Mouse (Mus musculus) liver, embryonic 13.5 days (tissue): ENCODE measurements around the gene Saa4. TPM values are rescaled to one million over a fixed set of nuclear protein-coding genes. Genes with fewer than 3 reads are reported as not detected.
"Not testable (repeated sequence)": the region's sequence is repeated elsewhere in the genome, so short reads cannot be mapped to it uniquely, and the experiment has no call there.

Source experiments
- ATAC-seq: fragments of 200-750 bp; cut with Nextera tagmentation; 2 replicates; pipeline ENCODE4 v1.8.0; 2017; ENCODE audit warnings: low read depth, mild to moderate bottlenecking, moderate number of reproducible peaks, moderate library complexity
- DNase-seq: peaks from one replicate; pipeline ENCODE4 v3.0.0; 2022
- H3K27ac ChIP-seq: fragments of 300-500 bp; sonication (generic); 2 replicates; pipeline ENCODE4 v1.5.1; 2015; ENCODE audit warnings: moderate library complexity, mild to moderate bottlenecking, inconsistent platforms
- H3K27me3 ChIP-seq: fragments of 300-500 bp; sonication (generic); 2 replicates; pipeline ENCODE4 v1.6.1; 2015; ENCODE audit warnings: mild to moderate bottlenecking, inconsistent platforms
- H3K36me3 ChIP-seq: fragments of 300-500 bp; sonication (generic); 2 replicates; pipeline ENCODE4 v1.6.1; 2015; ENCODE audit warnings: mild to moderate bottlenecking, inconsistent platforms
- H3K4me1 ChIP-seq: fragments of 300-500 bp; sonication (generic); replicated peaks from 2 replicates; pipeline ENCODE4 v1.6.1; 2015; ENCODE audit warnings: inconsistent platforms
- H3K4me2 ChIP-seq: fragments of 300-500 bp; sonication (generic); 2 replicates; pipeline ENCODE4 v1.6.1; 2015; ENCODE audit warnings: inconsistent platforms, mild to moderate bottlenecking, moderate library complexity
- H3K4me3 ChIP-seq: fragments of 300-500 bp; sonication (generic); replicated peaks from 2 replicates; pipeline ENCODE4 v1.5.1; 2015; ENCODE audit warnings: mild to moderate bottlenecking, inconsistent platforms
- H3K9ac ChIP-seq: fragments of 300-500 bp; sonication (generic); 2 replicates; pipeline ENCODE4 v1.6.1; 2015; ENCODE audit warnings: mild to moderate bottlenecking, inconsistent platforms
- H3K9me3 ChIP-seq: fragments of 300-500 bp; sonication (generic); replicated peaks from 2 replicates; pipeline ENCODE4 v1.6.1; 2016; ENCODE audit warnings: inconsistent platforms
- WGBS: fragments of 180-500 bp; shearing (Covaris S2); methylation state at CpG from one replicate; pipeline ENCODE4 v1.1.7; 2015; ENCODE audit not compliant: insufficient replicate concordance; 5-methylcytosine and 5-hydroxymethylcytosine counted together
- polyA plus RNA-seq: library from polyadenylated mRNA; unstranded; fragments of >200 nt; fragmentation: Nextera tagmentation; extraction: Ambion mirVana; gene quantifications from 2 replicates; pipeline ENCODE4 v1.2.1, GENCODE M21; 2015

Gene Saa4
- 2.7 and 3.6 TPM in 2 replicates for polyA plus RNA-seq

GRCm38 (mm10) chr7:46732458-46732857 is at the start of gene Saa4:
Gene Saa4 (minus strand): TSS chr7:46732603.
- no peak for ATAC-seq
- Histone ChIP-seq H3K4me3 (peak within 1 kb of the TSS; percentile 9; the same call in 1 of the 2 replicates), H3K27me3 (no peaks in the 10 kb centered on the region), H3K4me1 (no peaks in the 10 kb centered on the region), H3K36me3 (no peaks in the 10 kb centered on the region), H3K9ac (no peak within 1 kb of the TSS), H3K9me3 (no peaks in the 10 kb centered on the region), H3K4me2 (peak within 1 kb of the TSS; percentile 15), H3K27ac (peak within 1 kb of the TSS; percentile 47; the same call in 1 of the 2 replicates)
- WGBS, result 61% methylated on average over 4 of the region's 4 CpGs
- no peak for DNase-seq

- H3K4me1 ChIP-seq, result no peaks in the 10 kb centered on the region
- no peaks in the 10 kb centered on the region for H3K27me3 ChIP-seq
- no peak overlapping the region for H3K4me3 ChIP-seq
- no peak overlapping the region for H3K9ac ChIP-seq
- 47% methylated on average over 4 of the region's 4 CpGs for WGBS
- H3K4me2 ChIP-seq, result no peak overlapping the region
- peaks cover 68% of the 10 kb centered on the region for H3K36me3 ChIP-seq
- no peak overlapping the region for H3K27ac ChIP-seq
- DNase-seq, result peak; percentile 36
- H3K9me3 ChIP-seq, result no peaks in the 10 kb centered on the region
- ATAC-seq, result no peak
These were observed 38.3 kb upstream of the Saa4 start for GRCm38 (mm10) chr7:46770706-46771105.

GRCm38 (mm10) chr7:46768451-46768850 is 36.0 kb upstream of the Saa4 start:
- 86% methylated on average over 7 of the region's 7 CpGs for whole genome bisulfite sequencing
- Histone ChIP-seq H3K27ac (no peak overlapping the region), H3K27me3 (no peaks in the 10 kb centered on the region), H3K4me2 (no peak overlapping the region), H3K9me3 (no peaks in the 10 kb centered on the region), H3K4me3 (no peak overlapping the region), H3K4me1 (no peaks in the 10 kb centered on the region), H3K36me3 (peaks cover 63% of the 10 kb centered on the region), H3K9ac (no peak overlapping the region)
- DNase-seq (no peak), ATAC-seq (no peak)

- H3K27me3 ChIP-seq, result no peaks in the 10 kb centered on the region
- H3K4me1 ChIP-seq, result no peaks in the 10 kb centered on the region
- H3K36me3 ChIP-seq, result peaks cover 66% of the 10 kb centered on the region
- no peak overlapping the region for H3K4me2 ChIP-seq
- DNase-seq (no peak), ATAC-seq (no peak)
- no peak overlapping the region for H3K4me3 ChIP-seq
- H3K9ac ChIP-seq, result no peak overlapping the region
- no peaks in the 10 kb centered on the region for H3K9me3 ChIP-seq
- H3K27ac ChIP-seq, result no peak overlapping the region
These were observed 35.0 kb upstream of the Saa4 start for GRCm38 (mm10) chr7:46767371-46767770.

- WGBS, result 86% methylated on average over 8 of the region's 8 CpGs
- Histone ChIP-seq H3K27me3 (no peaks in the 10 kb centered on the region), H3K36me3 (peaks cover 68% of the 10 kb centered on the region), H3K27ac (no peak overlapping the region), H3K4me2 (no peak overlapping the region), H3K9ac (no peak overlapping the region), H3K4me3 (no peak overlapping the region), H3K4me1 (peaks cover 11% of the 10 kb centered on the region), H3K9me3 (no peaks in the 10 kb centered on the region)
- DNase-seq (no peak), ATAC-seq (no peak)
These were observed 32.3 kb upstream of the Saa4 start for GRCm38 (mm10) chr7:46764672-46765071.

GRCm38 (mm10) chr7:46762601-46763000 is 30.2 kb upstream of the Saa4 start:
- H3K9ac ChIP-seq, result no peak overlapping the region
- no peaks in the 10 kb centered on the region for H3K27me3 ChIP-seq
- no peak overlapping the region for H3K4me2 ChIP-seq
- no peak overlapping the region for H3K27ac ChIP-seq
- WGBS, result 77% methylated on average over 5 of the region's 5 CpGs
- DNase-seq (no peak), ATAC-seq (no peak)
- no peak overlapping the region for H3K4me3 ChIP-seq
- H3K4me1 ChIP-seq, result peaks cover 11% of the 10 kb centered on the region
- no peaks in the 10 kb centered on the region for H3K9me3 ChIP-seq
- peaks cover 54% of the 10 kb centered on the region for H3K36me3 ChIP-seq

GRCm38 (mm10) chr7:46761049-46761795 is 28.8 kb upstream of the Saa4 start:
- Histone ChIP-seq H3K36me3 (peaks cover 47% of the 10 kb centered on the region), H3K9ac (no peak overlapping the region), H3K4me3 (no peak overlapping the region), H3K4me2 (no peak overlapping the region), H3K9me3 (no peaks in the 10 kb centered on the region), H3K27me3 (no peaks in the 10 kb centered on the region), H3K4me1 (peaks cover 11% of the 10 kb centered on the region), H3K27ac (no peak overlapping the region)
- DNase-seq (peak; percentile 13), ATAC-seq (no peak; the same call in 1 of the 2 replicates)
- WGBS, result 59% methylated on average over 11 of the region's 11 CpGs

- Histone ChIP-seq H3K4me3 (no peak within 1 kb of the TSS), H3K4me1 (no peaks in the 10 kb centered on the region), H3K9me3 (no peaks in the 10 kb centered on the region), H3K4me2 (no peak within 1 kb of the TSS), H3K36me3 (no peaks in the 10 kb centered on the region), H3K9ac (no peak within 1 kb of the TSS), H3K27ac (no peak within 1 kb of the TSS), H3K27me3 (0 out of 2 replicates have a peak, but pooled peaks cover 3% of the 10 kb centered on the region)
- no peak for DNase-seq
- WGBS, result 57% methylated on average over 3 of the region's 3 CpGs
- no peak for ATAC-seq
These were observed 19.1 kb upstream of the Saa4 start, which contains the start of gene Saa2 for GRCm38 (mm10) chr7:46751490-46751889. Gene Saa2 (plus strand): TSS chr7:46751790.

GRCm38 (mm10) chr7:46748459-46748858 is 16.1 kb upstream of the Saa4 start:
- Histone ChIP-seq H3K36me3 (no peaks in the 10 kb centered on the region), H3K27me3 (0 out of 2 replicates have a peak, but pooled peaks cover 3% of the 10 kb centered on the region), H3K4me3 (no peak overlapping the region), H3K9ac (no peak overlapping the region), H3K27ac (no peak overlapping the region), H3K4me1 (no peaks in the 10 kb centered on the region), H3K9me3 (no peaks in the 10 kb centered on the region), H3K4me2 (no peak overlapping the region)
- DNase-seq (no peak), ATAC-seq (no peak)
- WGBS, result 65% methylated on average over 3 of the region's 3 CpGs

GRCm38 (mm10) chr7:46746381-46746780 is 14.0 kb upstream of the Saa4 start:
- 77% methylated on average over 7 of the region's 7 CpGs for WGBS
- DNase-seq, result no peak
- Histone ChIP-seq H3K36me3 (no peaks in the 10 kb centered on the region), H3K27me3 (0 out of 2 replicates have a peak, but pooled peaks cover 3% of the 10 kb centered on the region), H3K4me1 (no peaks in the 10 kb centered on the region), H3K4me2 (no peak overlapping the region), H3K4me3 (no peak overlapping the region), H3K9ac (no peak overlapping the region), H3K9me3 (no peaks in the 10 kb centered on the region), H3K27ac (no peak overlapping the region)
- ATAC-seq, result no peak

- 0 out of 2 replicates have a peak, but pooled peaks cover 3% of the 10 kb centered on the region for H3K27me3 ChIP-seq
- H3K36me3 ChIP-seq, result no peaks in the 10 kb centered on the region
- H3K27ac ChIP-seq, result no peak overlapping the region
- no peak overlapping the region for H3K4me3 ChIP-seq
- no peak overlapping the region for H3K9ac ChIP-seq
- no peaks in the 10 kb centered on the region for H3K9me3 ChIP-seq
- no peak overlapping the region for H3K4me2 ChIP-seq
- no peak for ATAC-seq
- DNase-seq, result no peak
- 60% methylated on average over 3 of the region's 3 CpGs for WGBS
- H3K4me1 ChIP-seq, result no peaks in the 10 kb centered on the region
These were observed 13.4 kb upstream of the Saa4 start for GRCm38 (mm10) chr7:46745816-46746215.

- H3K36me3 ChIP-seq, ATAC-seq, H3K4me3 ChIP-seq, H3K27me3 ChIP-seq, H3K9me3 ChIP-seq, H3K27ac ChIP-seq, H3K9ac ChIP-seq, DNase-seq, H3K4me2 ChIP-seq, H3K4me1 ChIP-seq: not testable (repeated sequence)
- WGBS, result 59% methylated on average over 3 of the region's 3 CpGs
These were observed 10.5 kb upstream of the Saa4 start, which contains the start of gene Saa1 for GRCm38 (mm10) chr7:46742880-46743279. Gene Saa1 (minus strand): TSS chr7:46742980.
